Mouse (Mus musculus) limb, embryonic 13.5 days (tissue): Measurements from ENCODE around the gene Lbhd1. TPM values are rescaled to one million over a fixed set of nuclear protein-coding genes. Genes with fewer than 3 reads are reported as not detected.
"Not testable (repeated sequence)": the region's sequence is repeated elsewhere in the genome, so short reads cannot be mapped to it uniquely, and the experiment has no call there.

ENCODE experiments used
- ATAC-seq: fragments of 200-750 bp; cut with Nextera tagmentation; 2 replicates; pipeline ENCODE4 v1.8.0; 2017; ENCODE audit warnings: low read depth, moderate number of reproducible peaks, moderate TSS enrichment; ENCODE audit not compliant: low FRiP score
- H3K27ac ChIP-seq: fragments of 300-500 bp; sonication (generic); 2 replicates; pipeline ENCODE4 v1.5.1; 2015; ENCODE audit warnings: inconsistent platforms, mild to moderate bottlenecking, moderate library complexity
- H3K27me3 ChIP-seq: fragments of 300-500 bp; sonication (generic); 2 replicates; pipeline ENCODE4 v1.6.1; 2015; ENCODE audit warnings: mild to moderate bottlenecking, inconsistent platforms
- H3K36me3 ChIP-seq: fragments of 300-500 bp; sonication (generic); 2 replicates; pipeline ENCODE4 v1.6.1; 2015; ENCODE audit warnings: inconsistent platforms, mild to moderate bottlenecking, moderate library complexity
- H3K4me1 ChIP-seq: fragments of 300-500 bp; sonication (generic); 2 replicates; pipeline ENCODE4 v1.6.1; 2015; ENCODE audit warnings: inconsistent platforms
- H3K4me2 ChIP-seq: fragments of 300-500 bp; sonication (generic); replicated peaks from 2 replicates; pipeline ENCODE4 v1.6.1; 2015; ENCODE audit warnings: inconsistent platforms, mild to moderate bottlenecking, moderate library complexity
- H3K4me3 ChIP-seq: fragments of 300-500 bp; sonication (generic); 2 replicates; pipeline ENCODE4 v1.5.1; 2015; ENCODE audit warnings: moderate library complexity, mild to moderate bottlenecking, inconsistent platforms
- H3K9ac ChIP-seq: fragments of 300-500 bp; sonication (generic); 2 replicates; pipeline ENCODE4 v1.6.1; 2015; ENCODE audit warnings: mild to moderate bottlenecking, inconsistent platforms
- H3K9me3 ChIP-seq: fragments of 300-500 bp; sonication (generic); 2 replicates; pipeline ENCODE4 v1.6.1; 2016; ENCODE audit warnings: inconsistent platforms
- WGBS: fragments of 180-500 bp; shearing (Covaris S2); methylation state at CpG from one replicate; pipeline ENCODE4 v1.1.7; 2015; 5-methylcytosine and 5-hydroxymethylcytosine counted together
- polyA plus RNA-seq: library from polyadenylated mRNA; unstranded; fragments of >200 nt; fragmentation: Nextera tagmentation; extraction: Ambion mirVana; gene quantifications from 2 replicates; pipeline ENCODE4 v1.2.1, GENCODE M21; 2015

Lbhd1 gene
- polyA plus RNA-seq, 1 experiment from 2014 or later = 93.0 TPM

DNA sequence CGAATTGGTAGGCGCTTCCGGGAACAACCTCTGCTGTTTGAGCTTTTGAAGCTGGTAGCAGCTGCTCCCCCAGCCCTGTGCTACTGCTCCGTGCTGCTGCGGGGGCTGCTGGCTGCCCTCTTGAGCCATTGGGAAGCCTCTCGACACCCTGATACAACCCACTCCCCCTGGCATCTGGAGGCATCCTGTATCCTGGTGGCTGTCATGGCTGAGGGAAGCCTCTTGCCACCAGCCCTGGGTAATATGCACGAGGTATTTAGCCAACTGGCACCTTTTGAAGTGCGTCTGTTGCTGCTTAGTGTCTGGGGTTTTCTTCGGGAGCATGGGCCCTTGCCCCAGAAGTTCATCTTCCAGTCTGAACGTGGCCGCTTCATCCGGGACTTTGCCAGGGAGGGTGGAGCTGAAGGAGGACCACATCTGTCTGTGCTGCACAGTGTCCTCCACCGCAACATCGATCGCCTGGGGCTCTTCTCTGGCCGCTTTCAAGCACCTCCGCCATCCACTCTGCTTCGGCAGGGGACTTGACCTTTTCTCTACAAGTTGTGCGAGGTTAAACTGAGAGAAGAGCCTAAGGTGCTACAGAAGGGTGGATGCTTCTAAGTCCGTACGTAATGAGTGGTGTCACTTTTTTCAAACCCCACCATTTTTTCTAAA is 13.8 kb downstream of the Lbhd1 start:
- H3K27me3 ChIP-seq, H3K9me3 ChIP-seq: not testable (repeated sequence)
- H3K4me2 ChIP-seq = peak overlapping the region; percentile 80
- WGBS = 19% methylated on average over 21 of the region's 21 CpGs
- peak overlapping the region; percentile 93 for H3K4me3 ChIP-seq
- H3K4me1 ChIP-seq = peaks cover 45% of the 10 kb centered on the region
- peak overlapping the region; percentile 90 for H3K27ac ChIP-seq
- peak overlapping the region; percentile 72 for H3K9ac ChIP-seq
- H3K36me3 ChIP-seq = peaks cover 38% of the 10 kb centered on the region
- ATAC-seq = peak; percentile 43

DNA sequence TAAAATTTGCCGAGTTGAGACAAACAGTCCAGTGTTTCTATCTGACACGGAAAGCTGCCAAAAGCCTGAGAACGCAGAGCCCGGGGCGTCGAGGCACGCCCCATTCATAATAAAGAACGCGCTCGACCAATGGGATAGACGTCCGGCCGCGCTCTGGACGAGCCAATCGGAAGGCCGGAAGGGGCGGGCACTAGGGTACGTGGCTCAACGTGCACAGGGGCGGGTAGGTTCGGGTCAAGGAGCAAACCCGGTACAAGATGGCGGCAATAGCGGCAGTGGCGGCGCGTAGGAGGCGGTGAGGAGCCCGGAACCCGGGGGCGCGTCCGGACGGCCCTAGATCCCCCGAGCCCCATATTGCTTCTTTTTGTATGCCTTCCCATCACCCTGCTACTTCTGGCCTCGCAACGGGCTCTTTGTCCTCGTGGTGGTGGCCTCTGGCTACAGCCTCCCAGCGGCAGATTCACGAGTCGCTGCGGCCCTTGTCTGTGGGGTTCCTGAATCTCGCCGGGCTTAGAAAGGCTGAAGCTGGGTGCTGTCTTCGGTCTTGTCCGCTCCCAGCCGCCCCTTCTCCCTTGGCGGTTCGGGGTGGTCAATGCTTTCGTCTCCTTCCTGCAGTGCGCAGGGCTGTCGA is 14.4 kb downstream of the Lbhd1 start, which contains the start of gene Ganab:
Gene Ganab (plus strand): TSS at position 207 of the 631 bp plus-strand sequence.
- Histone ChIP-seq H3K27me3 (no peaks in the 10 kb centered on the region), H3K9ac (peak within 1 kb of the TSS; percentile 97), H3K27ac (peak within 1 kb of the TSS; percentile 91), H3K36me3 (peaks cover 43% of the 10 kb centered on the region), H3K4me2 (peak within 1 kb of the TSS; percentile 80), H3K4me1 (peaks cover 45% of the 10 kb centered on the region), H3K4me3 (peak within 1 kb of the TSS; percentile 93), H3K9me3 (no peaks in the 10 kb centered on the region)
- ATAC-seq = peak; percentile 99
- WGBS = under 1% methylated on average over 53 of the region's 53 CpGs

DNA sequence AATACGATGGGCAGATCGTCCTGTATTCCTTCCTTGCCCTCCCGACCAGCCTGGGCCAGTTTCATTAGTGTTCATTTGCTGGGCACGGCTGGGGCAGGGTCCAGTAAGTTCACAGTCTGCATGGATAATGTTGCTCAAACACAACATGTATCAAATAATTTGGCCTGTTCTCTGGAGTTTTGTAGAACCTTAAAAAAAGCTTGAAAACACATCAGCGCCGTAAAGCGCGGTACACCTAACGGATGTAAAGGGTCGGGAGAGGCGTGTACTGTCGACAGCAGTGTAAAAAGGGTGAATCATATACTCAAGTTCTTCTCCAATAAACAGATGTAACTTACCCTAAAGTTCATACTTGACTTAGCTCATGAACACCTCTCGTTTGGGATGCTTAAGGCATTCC is 15.0 kb downstream of the Lbhd1 start:
- H3K4me3 ChIP-seq = peak overlapping the region; percentile 93
- peaks cover 43% of the 10 kb centered on the region for H3K4me1 ChIP-seq
- 9% methylated on average over 13 of the region's 13 CpGs for WGBS
- H3K4me2 ChIP-seq = peak overlapping the region; percentile 80
- peak overlapping the region; percentile 91 for H3K27ac ChIP-seq
- ATAC-seq = no peak
- H3K9ac ChIP-seq = peak overlapping the region; percentile 97
- no peaks in the 10 kb centered on the region for H3K27me3 ChIP-seq
- H3K9me3 ChIP-seq = no peaks in the 10 kb centered on the region
- peaks cover 48% of the 10 kb centered on the region for H3K36me3 ChIP-seq

DNA sequence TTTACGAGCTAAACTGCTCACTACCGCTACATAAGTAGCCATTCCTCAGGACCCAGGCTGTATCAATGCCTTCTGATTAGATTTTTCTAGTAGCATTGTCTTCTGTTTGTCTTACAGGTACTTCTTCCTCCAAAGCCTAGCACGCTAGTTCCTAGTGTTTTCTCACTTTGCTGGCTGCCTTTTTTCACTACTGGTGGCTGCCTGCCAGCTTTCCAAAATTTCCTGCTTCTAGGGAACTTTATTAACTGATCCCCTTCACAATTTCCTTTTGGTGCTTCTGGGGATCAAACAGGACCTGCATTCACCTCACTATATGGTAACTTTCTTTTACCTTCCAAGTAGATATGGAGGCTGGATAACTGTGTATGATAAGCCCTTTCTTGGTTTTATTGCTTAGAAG is 15.5 kb downstream of the Lbhd1 start:
- peaks cover 53% of the 10 kb centered on the region for H3K36me3 ChIP-seq
- no peak for ATAC-seq
- 33% methylated on average over 3 of the region's 3 CpGs for WGBS

DNA sequence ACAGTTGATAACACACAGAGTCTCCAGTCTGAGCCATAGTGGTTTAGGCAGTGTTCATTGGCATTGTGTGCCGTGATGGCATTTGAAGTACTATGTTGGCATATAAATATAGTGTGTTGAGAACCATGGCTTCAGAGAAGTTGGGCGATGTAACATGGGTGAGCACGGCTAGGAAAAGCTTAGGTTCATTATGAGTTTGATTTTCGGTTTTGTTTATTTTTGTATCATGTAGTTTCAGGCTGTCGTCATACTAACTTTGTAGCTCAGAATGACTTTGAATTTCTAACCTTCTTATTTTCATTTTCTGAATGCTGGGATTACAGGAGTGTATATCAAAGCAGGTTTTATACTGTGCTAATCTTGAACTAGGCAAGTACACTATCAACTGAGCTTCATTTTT is 19.9 kb downstream of the Lbhd1 start:
- no peak overlapping the region for H3K4me3 ChIP-seq
- no peak for ATAC-seq
- H3K4me2 ChIP-seq = no peak overlapping the region
- H3K27me3 ChIP-seq = no peaks in the 10 kb centered on the region
- WGBS = 98% methylated on average over 5 of the region's 5 CpGs
- H3K9ac ChIP-seq = no peak overlapping the region
- peaks cover 16% of the 10 kb centered on the region for H3K4me1 ChIP-seq
- H3K36me3 ChIP-seq = peaks cover 67% of the 10 kb centered on the region
- no peaks in the 10 kb centered on the region for H3K9me3 ChIP-seq
- no peak overlapping the region for H3K27ac ChIP-seq

More for the DNA sequence above, 15.5 kb downstream of the Lbhd1 start:
- peak overlapping the region; percentile 97 for H3K9ac ChIP-seq
- peaks cover 38% of the 10 kb centered on the region for H3K4me1 ChIP-seq
- no peak overlapping the region for H3K27ac ChIP-seq
- H3K27me3 ChIP-seq = no peaks in the 10 kb centered on the region
- H3K9me3 ChIP-seq = no peaks in the 10 kb centered on the region
- H3K4me2 ChIP-seq = peak overlapping the region; percentile 80
- peak overlapping the region; percentile 93 for H3K4me3 ChIP-seq

DNA sequence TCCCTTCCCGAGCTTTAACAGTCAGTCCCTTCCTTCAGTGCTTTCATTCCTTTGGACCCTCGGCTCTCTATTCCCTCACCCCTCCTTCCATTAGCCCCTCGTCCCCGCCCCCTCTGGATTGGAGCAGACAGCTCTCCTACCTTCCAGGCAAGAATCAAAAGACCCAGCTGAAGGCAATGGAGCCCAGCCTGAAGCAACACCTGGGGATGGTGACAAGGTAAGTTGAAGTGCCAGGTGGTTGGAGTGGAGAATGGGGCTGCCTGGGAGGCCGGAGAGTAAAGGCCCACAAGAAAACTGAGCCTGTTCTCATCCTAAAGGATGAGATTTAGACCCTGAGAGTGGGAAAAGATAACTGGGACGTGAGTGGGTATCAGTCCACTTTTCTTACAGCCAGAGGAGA is 25.0 kb downstream of the Lbhd1 start:
- no peak for ATAC-seq
- 92% methylated on average over 6 of the region's 6 CpGs for WGBS
- no peak overlapping the region for H3K27ac ChIP-seq
- H3K9ac ChIP-seq = no peak overlapping the region
- H3K4me1 ChIP-seq = no peaks in the 10 kb centered on the region
- peaks cover 96% of the 10 kb centered on the region for H3K36me3 ChIP-seq
- no peak overlapping the region for H3K4me2 ChIP-seq
- no peaks in the 10 kb centered on the region for H3K27me3 ChIP-seq
- H3K4me3 ChIP-seq = no peak overlapping the region
- no peaks in the 10 kb centered on the region for H3K9me3 ChIP-seq

DNA sequence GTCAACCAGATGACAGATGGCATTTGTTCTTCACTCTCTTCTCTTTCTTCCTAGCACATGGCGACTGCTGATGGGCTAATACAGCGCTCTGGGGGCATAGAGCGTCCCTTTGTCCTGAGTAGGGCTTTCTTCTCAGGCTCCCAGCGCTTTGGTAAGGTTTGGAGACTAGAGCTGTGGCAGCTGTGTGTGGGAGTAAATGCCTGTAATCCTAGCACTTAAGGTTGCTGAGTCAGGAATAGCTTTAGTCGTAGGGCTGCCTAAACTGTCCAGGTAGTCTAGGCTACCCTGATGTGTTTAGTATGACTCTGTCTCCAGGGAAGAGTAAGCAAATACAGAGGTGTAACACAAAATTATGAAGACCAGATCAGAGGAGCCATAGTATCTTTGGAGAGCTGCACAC is 28.3 kb downstream of the Lbhd1 start:
- WGBS = 93% methylated on average over 5 of the region's 5 CpGs
- no peak for ATAC-seq

DNA sequence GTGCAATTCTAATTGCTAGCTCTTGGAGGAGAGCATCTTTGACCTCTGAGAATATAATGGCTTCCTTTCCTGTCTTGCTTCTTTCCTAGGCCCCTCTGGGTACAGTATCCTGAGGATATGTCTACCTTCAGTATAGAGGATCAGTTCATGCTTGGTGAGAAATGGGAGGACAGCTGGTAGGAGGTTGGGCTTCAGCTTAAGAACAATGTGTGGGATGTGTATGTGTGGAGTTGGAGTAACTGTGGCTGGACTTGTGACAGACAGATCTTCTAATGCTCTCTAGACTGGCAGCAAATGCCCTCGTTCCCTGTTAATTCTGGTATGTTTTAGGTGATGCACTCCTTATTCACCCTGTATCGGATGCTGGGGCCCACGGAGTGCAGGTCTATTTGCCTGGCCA is 30.7 kb downstream of the Lbhd1 start:
- Histone ChIP-seq H3K4me3 (no peak overlapping the region), H3K27me3 (no peaks in the 10 kb centered on the region), H3K27ac (no peak overlapping the region), H3K9me3 (no peaks in the 10 kb centered on the region), H3K36me3 (peaks cover 83% of the 10 kb centered on the region), H3K4me1 (no peaks in the 10 kb centered on the region), H3K4me2 (no peak overlapping the region), H3K9ac (no peak overlapping the region)
- 95% methylated on average over 3 of the region's 3 CpGs for WGBS
- ATAC-seq = no peak

More for the DNA sequence above, 28.3 kb downstream of the Lbhd1 start:
- Histone ChIP-seq H3K4me2 (no peak overlapping the region), H3K27me3 (no peaks in the 10 kb centered on the region), H3K9me3 (no peaks in the 10 kb centered on the region), H3K27ac (no peak overlapping the region), H3K4me1 (no peaks in the 10 kb centered on the region), H3K4me3 (no peak overlapping the region), H3K36me3 (peaks cover 100% of the 10 kb centered on the region), H3K9ac (no peak overlapping the region)

DNA sequence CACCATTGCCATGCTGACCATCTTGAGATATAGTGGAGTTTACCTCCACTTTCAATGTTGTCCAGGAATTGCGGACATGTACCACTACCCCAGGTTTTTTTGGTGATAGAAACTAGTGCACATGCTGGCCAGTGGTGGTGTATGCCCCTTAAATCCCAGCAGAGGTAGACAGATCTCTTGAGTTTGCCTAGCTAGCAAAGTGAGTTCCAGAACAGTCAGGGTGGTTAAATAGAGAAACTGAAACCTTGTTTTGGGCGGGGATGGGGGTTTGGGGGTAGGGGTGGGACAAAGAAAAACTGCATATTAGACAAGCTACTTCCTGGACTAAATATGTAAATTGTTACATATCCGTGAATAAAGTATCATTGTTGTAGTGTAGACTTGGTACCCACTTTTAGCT is 35.5 kb downstream of the Lbhd1 start:
- no peaks in the 10 kb centered on the region for H3K27me3 ChIP-seq
- ATAC-seq = no peak
- H3K9ac ChIP-seq = no peak overlapping the region
- H3K4me1 ChIP-seq = peaks cover 13% of the 10 kb centered on the region
- H3K36me3 ChIP-seq = peaks cover 35% of the 10 kb centered on the region
- H3K9me3 ChIP-seq = no peaks in the 10 kb centered on the region
- H3K27ac ChIP-seq = no peak overlapping the region
- WGBS = 90% methylated on average over 3 of the region's 3 CpGs
- H3K4me3 ChIP-seq = no peak overlapping the region
- no peak overlapping the region for H3K4me2 ChIP-seq

DNA sequence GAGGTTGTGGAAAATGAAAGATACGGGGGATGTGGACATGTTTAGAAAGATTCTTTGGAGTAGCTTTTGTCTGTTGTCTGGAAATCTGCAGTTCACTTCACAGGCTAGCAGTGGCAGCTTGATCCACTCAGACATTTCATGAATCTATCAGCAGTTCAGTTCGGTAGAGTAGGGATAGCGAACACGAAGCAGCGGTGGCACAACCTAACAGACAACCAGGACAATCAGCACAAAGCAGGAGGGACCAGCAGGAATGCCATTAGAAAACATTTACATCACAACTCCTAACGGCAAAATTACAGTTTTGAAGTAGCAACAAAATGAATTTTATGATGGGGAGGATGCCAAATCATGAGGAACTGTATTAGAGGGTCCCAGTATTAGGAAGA is 36.1 kb downstream of the Lbhd1 start:
- no peak for ATAC-seq
- H3K36me3 ChIP-seq = peaks cover 28% of the 10 kb centered on the region

DNA sequence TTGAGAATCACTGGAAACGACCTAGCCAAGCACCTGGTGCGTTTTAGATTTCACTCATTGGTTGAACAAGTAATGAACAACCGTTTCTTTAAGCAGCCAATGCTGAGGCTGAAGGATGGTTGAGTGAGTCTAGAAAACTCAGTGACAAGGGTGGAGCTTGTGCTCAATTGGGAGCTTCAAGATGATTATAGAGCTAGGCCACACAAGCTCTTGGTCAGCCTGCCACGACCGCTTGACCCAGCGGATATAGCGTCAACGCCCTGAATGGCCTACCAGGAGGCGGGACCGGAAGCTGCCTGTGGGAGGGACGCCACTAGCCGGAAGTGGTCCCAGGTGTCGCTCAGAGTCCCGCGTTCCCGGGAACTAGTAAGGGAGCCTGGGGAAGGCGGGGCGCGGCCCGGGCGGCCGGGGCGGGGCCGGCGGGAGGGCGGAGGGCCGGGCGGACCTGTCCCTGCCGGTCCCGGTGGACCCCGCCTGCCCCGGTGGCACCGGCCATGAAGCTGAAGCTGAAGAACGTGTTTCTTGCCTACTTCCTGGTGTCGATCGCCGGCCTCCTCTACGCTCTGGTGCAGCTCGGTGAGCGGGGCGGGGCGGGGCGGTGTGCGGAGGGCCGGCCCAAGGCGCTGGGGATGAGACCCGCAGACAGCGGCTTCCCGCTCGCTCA is 36.7 kb downstream of the Lbhd1 start, which contains the start of gene B3gat3:
Gene B3gat3 (plus strand): TSS at position 302 of the 664 bp plus-strand sequence.
- Histone ChIP-seq H3K4me1 (peaks cover 13% of the 10 kb centered on the region), H3K9me3 (no peaks in the 10 kb centered on the region), H3K9ac (peak within 1 kb of the TSS; percentile 82), H3K27ac (peak within 1 kb of the TSS; percentile 80), H3K27me3 (no peaks in the 10 kb centered on the region), H3K36me3 (peaks cover 25% of the 10 kb centered on the region), H3K4me2 (peak within 1 kb of the TSS; percentile 77), H3K4me3 (peak within 1 kb of the TSS; percentile 75)
- 2% methylated on average over 46 of the region's 50 CpGs for WGBS
- peak; percentile 96 for ATAC-seq

More for the DNA sequence above, 36.1 kb downstream of the Lbhd1 start:
- Histone ChIP-seq H3K4me2 (peak overlapping the region; percentile 77), H3K9ac (no peak overlapping the region), H3K4me3 (peak overlapping the region; percentile 75), H3K9me3 (no peaks in the 10 kb centered on the region), H3K27me3 (no peaks in the 10 kb centered on the region), H3K4me1 (peaks cover 13% of the 10 kb centered on the region), H3K27ac (peak overlapping the region; percentile 80; the same call in 1 of the 2 replicates)
- WGBS = 68% methylated on average over 6 of the region's 6 CpGs

DNA sequence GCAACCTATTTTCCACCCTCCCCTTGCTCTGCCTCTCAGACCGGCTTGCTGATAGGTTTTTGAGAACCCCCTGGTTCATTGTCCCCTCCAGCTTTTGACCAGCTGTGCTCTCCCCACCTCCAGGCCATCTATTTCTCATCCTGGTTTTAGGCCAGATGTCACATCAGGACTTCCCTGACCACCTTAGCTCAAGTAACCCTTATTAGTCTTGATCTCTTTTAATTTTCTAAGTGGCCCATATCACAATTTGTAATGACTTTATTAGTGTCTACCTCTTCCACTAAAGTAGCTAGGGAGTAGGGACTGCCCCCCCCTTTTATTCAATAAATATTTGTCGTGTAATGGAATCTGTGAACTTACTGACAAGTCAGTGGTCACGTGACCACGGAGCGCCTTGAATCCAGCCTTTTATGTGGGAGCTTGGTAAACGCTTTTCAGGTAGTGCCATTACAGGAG is 37.3 kb downstream of the Lbhd1 start:
- Histone ChIP-seq H3K27ac (peak overlapping the region; percentile 80), H3K9me3 (no peaks in the 10 kb centered on the region), H3K4me1 (peaks cover 13% of the 10 kb centered on the region), H3K4me3 (peak overlapping the region; percentile 75), H3K9ac (peak overlapping the region; percentile 82), H3K36me3 (peaks cover 25% of the 10 kb centered on the region), H3K4me2 (peak overlapping the region; percentile 77), H3K27me3 (no peaks in the 10 kb centered on the region)
- no peak for ATAC-seq
- WGBS = 1% methylated on average over 6 of the region's 6 CpGs
